In genomic region chr7:80011470-80011869, GRCm38 (mm10) we compare ENCODE assay signal across 7 mouse cellular contexts. TPM values are rescaled to one million over a fixed set of nuclear protein-coding genes. Genes with fewer than 3 reads are reported as not detected.
A peak's percentile ranks its signal among the peaks of the same experiment; 100 is the strongest.
DNase-seq lines count a peak whose midpoint lies in the region; ATAC-seq and TF ChIP-seq lines count a peak whose summit lies in the region.

No protein-coding gene starts in this region.

- TF ChIP-seq POLR2A in ES-Bruce4 (IDR thresholded peaks at IDR 0.05; ENCODE audit: insufficient read depth, low read length) = no peak
- no peak for TF ChIP-seq POLR2A in testis, adult 2 months (IDR thresholded peaks at IDR 0.05; ENCODE audit: control insufficient read depth, low read depth, low read length)

- no peak overlapping the region for H3K27ac ChIP-seq in kidney, postnatal 0 days
- no peak overlapping the region for H3K27ac ChIP-seq in kidney, embryonic 15.5 days
- peak overlapping the region; percentile 76; the same call in 1 of the 2 replicates for H3K27ac ChIP-seq in ES-Bruce4 (ENCODE audit: insufficient read depth, low read length)
- no peak overlapping the region for H3K27ac ChIP-seq in liver, postnatal 0 days (ENCODE audit: low read depth)
- no peak overlapping the region for H3K27ac ChIP-seq in testis, adult 2 months (ENCODE audit: control insufficient read depth, insufficient read depth, low read depth, low read length)
- H3K27ac ChIP-seq in forebrain, embryonic 13.5 days = no peak overlapping the region

- H3K4me3 ChIP-seq in kidney, postnatal 0 days (replicated peaks; ENCODE audit: low read depth, low read length) = no peak overlapping the region
- no peak overlapping the region for H3K4me3 ChIP-seq in kidney, embryonic 15.5 days (replicated peaks)
- H3K4me3 ChIP-seq in ES-Bruce4 (ENCODE audit: low read depth, low read length) = no peak overlapping the region
- H3K4me3 ChIP-seq in liver, postnatal 0 days (ENCODE audit: low read depth, low read length) = no peak overlapping the region
- no peak overlapping the region for H3K4me3 ChIP-seq in testis, adult 2 months (ENCODE audit: control insufficient read depth, low read depth, low read length)
- no peak overlapping the region for H3K4me3 ChIP-seq in forebrain, embryonic 13.5 days

- DNase-seq in kidney, postnatal 0 days (ENCODE audit: low spot score) = peak; percentile 65
- DNase-seq in adrenal gland, adult 8-10 months = peak; percentile 28
- DNase-seq in liver, postnatal 0 days = peak; percentile 79

- H3K9me3 ChIP-seq in kidney, postnatal 0 days (replicated peaks; ENCODE audit: low read length) = no peaks in the 10 kb centered on the region
- H3K9me3 ChIP-seq in kidney, embryonic 15.5 days (replicated peaks) = no peaks in the 10 kb centered on the region
- H3K9me3 ChIP-seq in ES-Bruce4 (replicated peaks; ENCODE audit: control insufficient read depth, insufficient read depth, low read length, poor library complexity, severe bottlenecking) = no peaks in the 10 kb centered on the region
- no peaks in the 10 kb centered on the region for H3K9me3 ChIP-seq in liver, postnatal 0 days (ENCODE audit: low read length)
- no peaks in the 10 kb centered on the region for H3K9me3 ChIP-seq in forebrain, embryonic 13.5 days (replicated peaks)

- no peaks in the 10 kb centered on the region for H3K36me3 ChIP-seq in kidney, postnatal 0 days (ENCODE audit: insufficient read depth, low read length)
- H3K36me3 ChIP-seq in kidney, embryonic 15.5 days = no peaks in the 10 kb centered on the region
- no peaks in the 10 kb centered on the region for H3K36me3 ChIP-seq in ES-Bruce4 (ENCODE audit: control insufficient read depth, insufficient read depth, low read length, poor library complexity, severe bottlenecking)
- H3K36me3 ChIP-seq in liver, postnatal 0 days (replicated peaks; ENCODE audit: insufficient read depth, low read length) = no peaks in the 10 kb centered on the region
- no peaks in the 10 kb centered on the region for H3K36me3 ChIP-seq in testis, adult 2 months (ENCODE audit: control insufficient read depth, insufficient read depth, low read length)
- H3K36me3 ChIP-seq in forebrain, embryonic 13.5 days (ENCODE audit: poor library complexity, severe bottlenecking) = no peaks in the 10 kb centered on the region

- ATAC-seq in kidney, postnatal 0 days (replicated peaks; ENCODE audit: low FRiP score, low read depth) = no peak
- ATAC-seq in kidney, embryonic 15.5 days (replicated peaks; ENCODE audit: low FRiP score) = no peak
- ATAC-seq in liver, postnatal 0 days = peak; percentile 51; the same call in 1 of the 2 replicates
- no peak for ATAC-seq in forebrain, embryonic 13.5 days

- peak; percentile 65 for TF ChIP-seq CTCF in kidney, postnatal 0 days (IDR thresholded peaks at IDR 0.05; ENCODE audit: low read depth)
- TF ChIP-seq CTCF in ES-Bruce4 (IDR thresholded peaks at IDR 0.05; ENCODE audit: low read depth, low read length) = peak; percentile 73
- peak; percentile 76 for TF ChIP-seq CTCF in liver, postnatal 0 days (IDR thresholded peaks at IDR 0.05; ENCODE audit: low read depth)
- TF ChIP-seq CTCF in testis, adult 2 months (IDR thresholded peaks at IDR 0.05; ENCODE audit: control insufficient read depth, insufficient read depth, insufficient replicate concordance, low read depth, low read length) = peak; percentile 45; the same call in 1 of the 2 replicates

- H3K9ac ChIP-seq in kidney, postnatal 0 days (ENCODE audit: low read depth, low read length) = no peak overlapping the region
- H3K9ac ChIP-seq in kidney, embryonic 15.5 days = no peak overlapping the region
- H3K9ac ChIP-seq in ES-Bruce4 (ENCODE audit: low read depth, poor library complexity, severe bottlenecking) = no peak overlapping the region
- H3K9ac ChIP-seq in liver, postnatal 0 days (replicated peaks) = no peak overlapping the region
- no peak overlapping the region for H3K9ac ChIP-seq in forebrain, embryonic 13.5 days

- H3K4me2 ChIP-seq in kidney, postnatal 0 days (ENCODE audit: low read length) = no peak overlapping the region
- H3K4me2 ChIP-seq in kidney, embryonic 15.5 days = no peak overlapping the region
- no peak overlapping the region for H3K4me2 ChIP-seq in liver, postnatal 0 days (ENCODE audit: low read depth, low read length)
- no peak overlapping the region for H3K4me2 ChIP-seq in forebrain, embryonic 13.5 days

- no peaks in the 10 kb centered on the region for H3K27me3 ChIP-seq in kidney, postnatal 0 days (ENCODE audit: insufficient read depth, low read length)
- no peaks in the 10 kb centered on the region for H3K27me3 ChIP-seq in kidney, embryonic 15.5 days
- no peaks in the 10 kb centered on the region for H3K27me3 ChIP-seq in ES-Bruce4 (ENCODE audit: control insufficient read depth, insufficient read depth, low read length, poor library complexity, severe bottlenecking)
- no peaks in the 10 kb centered on the region for H3K27me3 ChIP-seq in liver, postnatal 0 days (ENCODE audit: insufficient read depth, low read length)
- no peaks in the 10 kb centered on the region for H3K27me3 ChIP-seq in testis, adult 2 months (ENCODE audit: control insufficient read depth, insufficient read depth, low read length)
- H3K27me3 ChIP-seq in forebrain, embryonic 13.5 days = no peaks in the 10 kb centered on the region

- 61% methylated on average over 2 of the region's 2 CpGs for WGBS in kidney, postnatal 0 days
- 50% methylated on average over 2 of the region's 2 CpGs for WGBS in kidney, embryonic 15.5 days
- WGBS in liver, postnatal 0 days (ENCODE audit: insufficient replicate concordance) = 30% methylated on average over 2 of the region's 2 CpGs
- 52% methylated on average over 2 of the region's 2 CpGs for WGBS in forebrain, embryonic 13.5 days

- 0 out of 2 replicates have a peak, but pooled peaks have one; percentile 39 for TF ChIP-seq EP300 in ES-Bruce4 (IDR thresholded peaks at IDR 0.05; ENCODE audit: insufficient read depth, low read depth, low read length)
- no peak for TF ChIP-seq EP300 in liver, postnatal 0 days (IDR thresholded peaks at IDR 0.05; ENCODE audit: low read depth)

- no peaks in the 10 kb centered on the region for H3K4me1 ChIP-seq in kidney, postnatal 0 days (replicated peaks; ENCODE audit: insufficient read depth, low read length)
- H3K4me1 ChIP-seq in kidney, embryonic 15.5 days = no peaks in the 10 kb centered on the region
- peaks cover 2% of the 10 kb centered on the region for H3K4me1 ChIP-seq in ES-Bruce4 (ENCODE audit: control insufficient read depth, insufficient read depth, low read length)
- H3K4me1 ChIP-seq in liver, postnatal 0 days (ENCODE audit: insufficient read depth) = peaks cover 9% of the 10 kb centered on the region; the same call in 1 of the 2 replicates
- peaks cover 4% of the 10 kb centered on the region; the same call in 1 of the 2 replicates for H3K4me1 ChIP-seq in testis, adult 2 months (ENCODE audit: control insufficient read depth, insufficient read depth, low read length)
- H3K4me1 ChIP-seq in forebrain, embryonic 13.5 days = no peaks in the 10 kb centered on the region

RNA-seq across cellular contexts. Expression of gene Zfp710, which starts 13.1 kb away (rescaled TPM):
- polyA plus RNA-seq in kidney, postnatal 0 days (2015; fragmentation: Nextera tagmentation; extraction: Ambion mirVana) = 14.8 and 15.3 TPM in 2 replicates
- polyA plus RNA-seq in kidney, embryonic 15.5 days (2015; fragmentation: Nextera tagmentation; extraction: Ambion mirVana) = 20.1 and 20.5 TPM in 2 replicates
- 80.1 and 86.7 TPM in 2 replicates for polyA plus RNA-seq in ES-Bruce4 (2011; ENCODE audit: insufficient read depth, insufficient read length, low read depth, missing spikeins)
- 10 to 100 TPM; 14.3 to 34.1 (median 25.3) TPM for total RNA-seq in adrenal gland, adult 8-10 months (2022)
- polyA plus RNA-seq in liver, postnatal 0 days (2015; fragmentation: Nextera tagmentation; extraction: Ambion mirVana) = 5.9 and 6.4 TPM in 2 replicates
- 3.8 and 5.1 TPM in 2 replicates for polyA plus RNA-seq in testis, adult 2 months (2012; rRNA removed)
- polyA plus RNA-seq in forebrain, embryonic 13.5 days (2015; fragmentation: Nextera tagmentation; extraction: Ambion mirVana) = 20.6 and 23.1 TPM in 2 replicates

Comparison
In these comparisons a context has a peak if more than half of its experiments do, and no peak if none do; other contexts are left out.
1. DNase-seq: peak in every context shown above with its lines; median percentile 79 in liver, postnatal 0 days; 65 in kidney, postnatal 0 days; 28 in adrenal gland, adult 8-10 months.